Mouse (Mus musculus) C2C12 (cell line): Measurements from ENCODE around the gene Tspan9.

ENCODE experiments used
- CEBPB ChIP-seq: IDR thresholded peaks from one replicate; pipeline ENCODE4 v1.6.1; 2011; ENCODE audit warnings: low read depth, mild to moderate bottlenecking, control low read depth, moderate library complexity
- CTCF ChIP-seq: IDR thresholded peaks from one replicate; pipeline ENCODE4 v1.5.1; 2011; ENCODE audit not compliant: control insufficient read depth, insufficient read depth, insufficient read length
- MAX ChIP-seq: IDR thresholded peaks from one replicate; pipeline ENCODE4 v1.6.1; 2011; ENCODE audit warnings: mild to moderate bottlenecking, control low read depth
- USF1 ChIP-seq: IDR thresholded peaks from one replicate; pipeline ENCODE4 v1.6.1; 2011; ENCODE audit warnings: low read depth, mild to moderate bottlenecking, control low read depth, moderate library complexity

DNA sequence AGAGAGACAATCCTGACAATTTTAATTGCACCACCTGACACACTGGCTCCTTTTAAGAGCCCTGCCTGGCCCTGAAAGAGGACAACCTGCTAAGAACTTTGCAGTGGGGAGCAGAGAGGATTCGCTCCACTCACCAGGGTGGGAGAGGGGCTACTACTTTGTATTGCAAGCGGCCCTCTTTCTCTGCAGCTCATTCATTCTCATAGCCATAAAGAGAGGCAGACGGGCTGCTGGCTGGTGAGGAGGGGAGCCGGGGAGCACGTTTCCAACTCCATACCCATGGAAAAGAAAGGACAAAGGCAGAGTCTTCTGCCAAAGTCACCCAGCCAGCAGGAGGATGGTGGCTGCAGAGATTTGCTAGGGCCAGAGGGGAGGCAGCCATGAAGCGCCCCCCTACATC lies 169.8 kb downstream of the Tspan9 start:
- TF ChIP-seq CTCF (no peak), CEBPB (no peak), USF1 (no peak), MAX (no peak)
